Mouse (Mus musculus) kidney, postnatal 0 days (tissue): ENCODE results near the gene Ednrb. TPM values are rescaled to one million over a fixed set of nuclear protein-coding genes. Genes with fewer than 3 reads are reported as not detected.

Experiments
- ATAC-seq: fragments of 200-750 bp; cut with Nextera tagmentation; replicated peaks from 2 replicates; pipeline ENCODE4 v1.8.0; 2017; ENCODE audit warnings: low read depth, moderate number of reproducible peaks, moderate TSS enrichment, moderate library complexity; ENCODE audit not compliant: low FRiP score
- DNase-seq: peaks from one replicate; pipeline ENCODE4 v3.0.0-alpha.2; 2016; ENCODE audit warnings: low spot score
- H3K27ac ChIP-seq: fragments of 300-500 bp; sonication (generic); 2 replicates; pipeline ENCODE4 v1.5.1; 2014; ENCODE audit warnings: mild to moderate bottlenecking
- H3K27me3 ChIP-seq: fragments of 300-500 bp; sonication (generic); 2 replicates; pipeline ENCODE4 v1.6.1; 2014; ENCODE audit warnings: low read length, mixed read lengths; ENCODE audit not compliant: insufficient read depth
- H3K36me3 ChIP-seq: fragments of 300-500 bp; sonication (generic); 2 replicates; pipeline ENCODE4 v1.6.1; 2014; ENCODE audit warnings: low read length, mixed read lengths; ENCODE audit not compliant: insufficient read depth
- H3K4me1 ChIP-seq: fragments of 300-500 bp; sonication (generic); replicated peaks from 2 replicates; pipeline ENCODE4 v1.6.1; 2014; ENCODE audit warnings: antibody characterized with exemption, low read length, mixed read lengths; ENCODE audit not compliant: insufficient read depth
- H3K4me2 ChIP-seq: fragments of 300-500 bp; sonication (generic); 2 replicates; pipeline ENCODE4 v1.6.1; 2014; ENCODE audit warnings: mild to moderate bottlenecking, low read length, moderate library complexity, mixed read lengths
- H3K4me3 ChIP-seq: fragments of 300-500 bp; sonication (generic); replicated peaks from 2 replicates; pipeline ENCODE4 v1.5.1; 2014; ENCODE audit warnings: low read depth, low read length
- H3K9ac ChIP-seq: fragments of 300-500 bp; sonication (generic); 2 replicates; pipeline ENCODE4 v1.6.1; 2014; ENCODE audit warnings: low read depth, low read length
- H3K9me3 ChIP-seq: fragments of 300-500 bp; sonication (generic); replicated peaks from 2 replicates; pipeline ENCODE4 v1.6.1; 2016; ENCODE audit warnings: low read length, inconsistent platforms, mixed read lengths
- CTCF ChIP-seq: IDR thresholded peaks from 2 replicates; pipeline ENCODE4 v1.5.1; 2016; ENCODE audit warnings: antibody characterized with exemption, low read depth, mild to moderate bottlenecking, moderate library complexity
- WGBS: fragments of 180-500 bp; shearing (Covaris S2); extraction: QIAGEN DNeasy Blood & Tissue Kit; methylation state at CpG from one replicate; pipeline ENCODE4 v1.1.7; 2014; 5-methylcytosine and 5-hydroxymethylcytosine counted together
- polyA plus RNA-seq: library from polyadenylated mRNA; unstranded; fragments of >200 nt; fragmentation: Nextera tagmentation; extraction: Ambion mirVana; gene quantifications from 2 replicates; pipeline ENCODE4 v1.2.1, GENCODE M21; 2015

Gene Ednrb
- polyA plus RNA-seq, 1 experiment from 2014 or later: 70.3 TPM

GRCm38 (mm10) chr14:103831007-103831406, 13.2 kb downstream of the Ednrb start:
- no peak overlapping the region for H3K27ac ChIP-seq
- no peak for DNase-seq
- no peak for ATAC-seq
- H3K9ac ChIP-seq: no peak overlapping the region
- no peak overlapping the region for H3K4me2 ChIP-seq
- no peak overlapping the region for H3K4me3 ChIP-seq
- no peaks in the 10 kb centered on the region for H3K27me3 ChIP-seq
- H3K9me3 ChIP-seq: no peaks in the 10 kb centered on the region
- 64% methylated on average over 5 of the region's 5 CpGs for WGBS
- TF ChIP-seq CTCF: no peak
- H3K36me3 ChIP-seq: no peaks in the 10 kb centered on the region
- no peaks in the 10 kb centered on the region for H3K4me1 ChIP-seq

GRCm38 (mm10) chr14:103826343-103826742, 17.9 kb downstream of the Ednrb start:
- TF ChIP-seq CTCF: no peak
- no peaks in the 10 kb centered on the region for H3K9me3 ChIP-seq
- no peak overlapping the region for H3K4me2 ChIP-seq
- H3K4me1 ChIP-seq: no peaks in the 10 kb centered on the region; the same call in 1 of the 2 replicates
- no peaks in the 10 kb centered on the region for H3K27me3 ChIP-seq
- no peak for DNase-seq
- no peaks in the 10 kb centered on the region for H3K36me3 ChIP-seq
- H3K4me3 ChIP-seq: no peak overlapping the region
- H3K9ac ChIP-seq: no peak overlapping the region
- ATAC-seq: no peak
- WGBS: 88% methylated on average over 9 of the region's 9 CpGs
- no peak overlapping the region for H3K27ac ChIP-seq

GRCm38 (mm10) chr14:103825934-103826333, 18.3 kb downstream of the Ednrb start:
- no peak overlapping the region for H3K4me3 ChIP-seq
- no peak overlapping the region for H3K4me2 ChIP-seq
- no peaks in the 10 kb centered on the region for H3K9me3 ChIP-seq
- H3K4me1 ChIP-seq: no peaks in the 10 kb centered on the region; the same call in 1 of the 2 replicates
- no peaks in the 10 kb centered on the region for H3K36me3 ChIP-seq
- H3K27me3 ChIP-seq: no peaks in the 10 kb centered on the region
- DNase-seq (no peak), ATAC-seq (no peak)
- 92% methylated on average over 5 of the region's 5 CpGs for WGBS
- no peak overlapping the region for H3K27ac ChIP-seq
- no peak for TF ChIP-seq CTCF
- no peak overlapping the region for H3K9ac ChIP-seq

GRCm38 (mm10) chr14:103823501-103823900, 20.7 kb downstream of the Ednrb start:
- Histone ChIP-seq H3K4me1 (no peaks in the 10 kb centered on the region; the same call in 1 of the 2 replicates), H3K27ac (no peak overlapping the region), H3K9me3 (no peaks in the 10 kb centered on the region), H3K4me3 (no peak overlapping the region), H3K4me2 (no peak overlapping the region), H3K27me3 (no peaks in the 10 kb centered on the region), H3K9ac (no peak overlapping the region), H3K36me3 (no peaks in the 10 kb centered on the region)
- WGBS: 23% methylated on average over 7 of the region's 7 CpGs
- ATAC-seq (no peak), DNase-seq (no peak)
- TF ChIP-seq CTCF: no peak

GRCm38 (mm10) chr14:103822590-103822989, 21.6 kb downstream of the Ednrb start:
- 17% methylated on average over 1 of the region's 1 CpGs for WGBS
- no peak for TF ChIP-seq CTCF

GRCm38 (mm10) chr14:103816637-103817308, 27.4 kb downstream of the Ednrb start:
- 65% methylated on average over 25 of the region's 25 CpGs for WGBS
- H3K36me3 ChIP-seq: no peaks in the 10 kb centered on the region
- no peaks in the 10 kb centered on the region for H3K4me1 ChIP-seq
- 0 out of 2 replicates have a peak overlapping the region, but pooled peaks have one; percentile 28 for H3K27ac ChIP-seq
- H3K9me3 ChIP-seq: no peaks in the 10 kb centered on the region
- H3K27me3 ChIP-seq: no peaks in the 10 kb centered on the region
- no peak for TF ChIP-seq CTCF
- DNase-seq (peak; percentile 50), ATAC-seq (no peak)
- H3K4me3 ChIP-seq: no peak overlapping the region
- H3K9ac ChIP-seq: no peak overlapping the region
- H3K4me2 ChIP-seq: no peak overlapping the region

More at GRCm38 (mm10) chr14:103822590-103822989, 21.6 kb downstream of the Ednrb start:
- Histone ChIP-seq H3K27ac (no peak overlapping the region), H3K27me3 (no peaks in the 10 kb centered on the region), H3K4me3 (no peak overlapping the region), H3K9me3 (no peaks in the 10 kb centered on the region), H3K36me3 (no peaks in the 10 kb centered on the region), H3K4me2 (no peak overlapping the region), H3K9ac (no peak overlapping the region), H3K4me1 (no peaks in the 10 kb centered on the region; the same call in 1 of the 2 replicates)
- DNase-seq (no peak), ATAC-seq (no peak)
